Mouse (Mus musculus): ENCODE measurements around the gene Nr1h2.

The Nr1h2 gene

GRCm38 (mm10) chr7:44527483-44528398 lies 26.0 kb downstream of the Nr1h2 start:
- peak; percentile 67 for DNase-seq (ENCODE audit: low spot score)

GRCm38 (mm10) chr7:44526414-44527154 lies 27.2 kb downstream of the Nr1h2 start:
- no peak for DNase-seq (ENCODE audit: low spot score)

- no peak for DNase-seq (ENCODE audit: low spot score)
Measured at GRCm38 (mm10) chr7:44525126-44525832, 28.5 kb downstream of the Nr1h2 start.

GRCm38 (mm10) chr7:44524502-44524901 lies 29.2 kb downstream of the Nr1h2 start, which contains the start of gene Mybpc2:
TSS of gene Mybpc2 (minus strand) at chr7:44524656.
- DNase-seq (ENCODE audit: low spot score), result no peak

- DNase-seq (ENCODE audit: low spot score), result no peak
Measured at GRCm38 (mm10) chr7:44523056-44523455, 30.7 kb downstream of the Nr1h2 start.

- no peak for DNase-seq (ENCODE audit: low spot score)
Measured at GRCm38 (mm10) chr7:44521710-44522109, 32.0 kb downstream of the Nr1h2 start.

GRCm38 (mm10) chr7:44520990-44521389 lies 32.8 kb downstream of the Nr1h2 start:
- DNase-seq (ENCODE audit: low spot score), result no peak

GRCm38 (mm10) chr7:44519240-44519913 lies 34.4 kb downstream of the Nr1h2 start:
- DNase-seq (ENCODE audit: low spot score), result no peak

GRCm38 (mm10) chr7:44507491-44507890 lies 46.3 kb downstream of the Nr1h2 start:
- DNase-seq (ENCODE audit: low spot score), result no peak

GRCm38 (mm10) chr7:44501563-44502115 lies 52.1 kb downstream of the Nr1h2 start:
- DNase-seq (ENCODE audit: low spot score), result no peak

- no peak for DNase-seq (ENCODE audit: low spot score)
Measured at GRCm38 (mm10) chr7:44500046-44500445, 53.7 kb downstream of the Nr1h2 start.

Measured in left cerebral cortex, adult 11 months (tissue).